Mouse (Mus musculus): ENCODE measurements around the gene Slc2a8. TPM values are rescaled to one million over a fixed set of nuclear protein-coding genes. Genes with fewer than 3 reads are reported as not detected.

Gene Slc2a8
- 7.0 TPM for total RNA-seq (2023)

GRCm38 (mm10) chr2:32981725-32982271, at the start of gene Slc2a8:
Slc2a8 (minus strand) TSS chr2:32982083.

GRCm38 (mm10) chr2:32961192-32961995, 20.5 kb downstream of the Slc2a8 start, which contains the start of the genes Rpl12 and Lrsam1:
Rpl12 (plus strand) TSS chr2:32961559.
Lrsam1 (minus strand) TSS chr2:32961614.

Other genes starting within 250 kb of the Slc2a8 start
- not detected for gene 6330409D20Rik, start 241.1 kb downstream of the Slc2a8 start, total RNA-seq (2023)
- 27.7 TPM for gene Tor2a, start 224.8 kb downstream of the Slc2a8 start, total RNA-seq (2023)
- not detected for gene Ttc16, start 206.4 kb downstream of the Slc2a8 start, total RNA-seq (2023)
- gene Ptrh1, start 206.3 kb downstream of the Slc2a8 start, total RNA-seq (2023) = 3.4 TPM
- gene Cfap157, start 197.7 kb downstream of the Slc2a8 start, total RNA-seq (2023) = not detected
- 0.86 TPM for gene Stxbp1, start 134.8 kb downstream of the Slc2a8 start, total RNA-seq (2023)
- gene Fam129b, start 106.0 kb downstream of the Slc2a8 start, total RNA-seq (2023) = 0.61 TPM
- 1,359 TPM for gene Rpl12, start 20.5 kb downstream of the Slc2a8 start, total RNA-seq (2023)
- gene Lrsam1, start 20.5 kb downstream of the Slc2a8 start, total RNA-seq (2023) = 10.7 TPM
- gene Garnl3, start 149.6 kb upstream of the Slc2a8 start, total RNA-seq (2023) = 0.40 TPM
- 1.6 TPM for gene Angptl2, start 234.0 kb upstream of the Slc2a8 start, total RNA-seq (2023)